Mouse (Mus musculus): ENCODE measurements around the gene Nat10. TPM values are rescaled to one million over a fixed set of nuclear protein-coding genes. Genes with fewer than 3 reads are reported as not detected.

Nat10 gene
- total and polyA plus RNA-seq, 2 experiments = 8.8 to 28.7 TPM

GRCm38 (mm10) chr2:103713831-103714230, 47.2 kb downstream of the Nat10 start:
- Histone ChIP-seq H3K27me3 (ENCODE audit: control insufficient read depth, insufficient read depth, low read length) (no peaks in the 10 kb centered on the region), H3K36me3 (ENCODE audit: control insufficient read depth, insufficient read depth, low read length) (no peaks in the 10 kb centered on the region), H3K4me3 (ENCODE audit: insufficient read depth, low read depth, low read length) (no peak overlapping the region), H3K9ac (ENCODE audit: low read depth, low read length) (peak overlapping the region; percentile 33), H3K4me1 (ENCODE audit: control insufficient read depth, insufficient read depth, low read length) (peaks cover 29% of the 10 kb centered on the region), H3K79me2 (ENCODE audit: control insufficient read depth, insufficient read depth, low read length) (no peaks in the 10 kb centered on the region), H3K27ac (replicated peaks; ENCODE audit: insufficient read depth, low read depth, low read length) (peak overlapping the region; percentile 87)
- peak; percentile 99 for DNase-seq (ENCODE audit: extremely low read depth, low read depth, low spot score)
- WGBS = 25% methylated on average over 7 of the region's 7 CpGs
- TF ChIP-seq CTCF (IDR thresholded peaks at IDR 0.05; ENCODE audit: low read depth, low read length) = no peak
- TF ChIP-seq POLR2A (IDR thresholded peaks at IDR 0.05; ENCODE audit: extremely low read depth, insufficient read depth, low read length) = 0 out of 2 replicates have a peak, but pooled peaks have one; percentile 16

- peak; percentile 79 for DNase-seq (ENCODE audit: extremely low read depth, low read depth, low spot score)
- H3K36me3 ChIP-seq (ENCODE audit: control insufficient read depth, insufficient read depth, low read length) = no peaks in the 10 kb centered on the region
- peak overlapping the region; percentile 3; the same call in 1 of the 2 replicates for H3K27ac ChIP-seq (replicated peaks; ENCODE audit: insufficient read depth, low read depth, low read length)
- H3K79me2 ChIP-seq (ENCODE audit: control insufficient read depth, insufficient read depth, low read length) = no peaks in the 10 kb centered on the region
- TF ChIP-seq CTCF (IDR thresholded peaks at IDR 0.05; ENCODE audit: low read depth, low read length) (no peak), POLR2A (IDR thresholded peaks at IDR 0.05; ENCODE audit: extremely low read depth, insufficient read depth, low read length) (no peak)
- H3K27me3 ChIP-seq (ENCODE audit: control insufficient read depth, insufficient read depth, low read length) = no peaks in the 10 kb centered on the region
- peaks cover 37% of the 10 kb centered on the region for H3K4me1 ChIP-seq (ENCODE audit: control insufficient read depth, insufficient read depth, low read length)
- WGBS = 60% methylated on average over 7 of the region's 7 CpGs
- H3K4me3 ChIP-seq (ENCODE audit: insufficient read depth, low read depth, low read length) = no peak overlapping the region
- H3K9ac ChIP-seq (ENCODE audit: low read depth, low read length) = no peak overlapping the region
Observed at GRCm38 (mm10) chr2:103710849-103711248, 50.2 kb downstream of the Nat10 start.

- Histone ChIP-seq H3K4me3 (ENCODE audit: insufficient read depth, low read depth, low read length) (no peak overlapping the region), H3K4me1 (ENCODE audit: control insufficient read depth, insufficient read depth, low read length) (peaks cover 15% of the 10 kb centered on the region), H3K9ac (ENCODE audit: low read depth, low read length) (no peak overlapping the region), H3K27ac (replicated peaks; ENCODE audit: insufficient read depth, low read depth, low read length) (no peak overlapping the region; the same call in 1 of the 2 replicates), H3K36me3 (ENCODE audit: control insufficient read depth, insufficient read depth, low read length) (no peaks in the 10 kb centered on the region; the same call in 1 of the 2 replicates), H3K79me2 (ENCODE audit: control insufficient read depth, insufficient read depth, low read length) (no peaks in the 10 kb centered on the region), H3K27me3 (ENCODE audit: control insufficient read depth, insufficient read depth, low read length) (no peaks in the 10 kb centered on the region)
- WGBS = 93% methylated on average over 6 of the region's 6 CpGs
- DNase-seq (ENCODE audit: extremely low read depth, low read depth, low spot score) = no peak
- no peak for TF ChIP-seq POLR2A (IDR thresholded peaks at IDR 0.05; ENCODE audit: extremely low read depth, insufficient read depth, low read length)
- TF ChIP-seq CTCF (IDR thresholded peaks at IDR 0.05; ENCODE audit: low read depth, low read length) = no peak
Observed at GRCm38 (mm10) chr2:103707056-103707776, 53.9 kb downstream of the Nat10 start.

GRCm38 (mm10) chr2:103706226-103706625, 54.8 kb downstream of the Nat10 start:
- peaks cover 2% of the 10 kb centered on the region; the same call in 1 of the 2 replicates for H3K36me3 ChIP-seq (ENCODE audit: control insufficient read depth, insufficient read depth, low read length)
- TF ChIP-seq POLR2A (IDR thresholded peaks at IDR 0.05; ENCODE audit: extremely low read depth, insufficient read depth, low read length) = 0 out of 2 replicates have a peak, but pooled peaks have one; percentile 3
- TF ChIP-seq CTCF (IDR thresholded peaks at IDR 0.05; ENCODE audit: low read depth, low read length) = peak; percentile 17; the same call in 1 of the 2 replicates
- H3K27me3 ChIP-seq (ENCODE audit: control insufficient read depth, insufficient read depth, low read length) = no peaks in the 10 kb centered on the region
- peaks cover 15% of the 10 kb centered on the region for H3K4me1 ChIP-seq (ENCODE audit: control insufficient read depth, insufficient read depth, low read length)
- H3K79me2 ChIP-seq (ENCODE audit: control insufficient read depth, insufficient read depth, low read length) = no peaks in the 10 kb centered on the region
- peak; percentile 92 for DNase-seq (ENCODE audit: extremely low read depth, low read depth, low spot score)
- peak overlapping the region; percentile 7; the same call in 1 of the 2 replicates for H3K27ac ChIP-seq (replicated peaks; ENCODE audit: insufficient read depth, low read depth, low read length)
- H3K4me3 ChIP-seq (ENCODE audit: insufficient read depth, low read depth, low read length) = no peak overlapping the region
- 13% methylated on average over 11 of the region's 11 CpGs for WGBS
- no peak overlapping the region for H3K9ac ChIP-seq (ENCODE audit: low read depth, low read length)

GRCm38 (mm10) chr2:103705826-103706225, 55.2 kb downstream of the Nat10 start:
- Histone ChIP-seq H3K4me3 (ENCODE audit: insufficient read depth, low read depth, low read length) (no peak overlapping the region), H3K27ac (replicated peaks; ENCODE audit: insufficient read depth, low read depth, low read length) (no peak overlapping the region; the same call in 1 of the 2 replicates), H3K36me3 (ENCODE audit: control insufficient read depth, insufficient read depth, low read length) (peaks cover 3% of the 10 kb centered on the region; the same call in 1 of the 2 replicates), H3K9ac (ENCODE audit: low read depth, low read length) (no peak overlapping the region), H3K79me2 (ENCODE audit: control insufficient read depth, insufficient read depth, low read length) (no peaks in the 10 kb centered on the region), H3K4me1 (ENCODE audit: control insufficient read depth, insufficient read depth, low read length) (peaks cover 12% of the 10 kb centered on the region), H3K27me3 (ENCODE audit: control insufficient read depth, insufficient read depth, low read length) (no peaks in the 10 kb centered on the region)
- TF ChIP-seq POLR2A (IDR thresholded peaks at IDR 0.05; ENCODE audit: extremely low read depth, insufficient read depth, low read length) = no peak
- no peak for TF ChIP-seq CTCF (IDR thresholded peaks at IDR 0.05; ENCODE audit: low read depth, low read length)
- peak; percentile 45 for DNase-seq (ENCODE audit: extremely low read depth, low read depth, low spot score)
- WGBS = 59% methylated on average over 4 of the region's 4 CpGs

GRCm38 (mm10) chr2:103703865-103704264, 57.2 kb downstream of the Nat10 start:
- TF ChIP-seq POLR2A (IDR thresholded peaks at IDR 0.05; ENCODE audit: extremely low read depth, insufficient read depth, low read length) (no peak), CTCF (IDR thresholded peaks at IDR 0.05; ENCODE audit: low read depth, low read length) (no peak)
- H3K27ac ChIP-seq (replicated peaks; ENCODE audit: insufficient read depth, low read depth, low read length) = no peak overlapping the region
- peaks cover 3% of the 10 kb centered on the region; the same call in 1 of the 2 replicates for H3K36me3 ChIP-seq (ENCODE audit: control insufficient read depth, insufficient read depth, low read length)

More at GRCm38 (mm10) chr2:103703865-103704264, 57.2 kb downstream of the Nat10 start:
- Histone ChIP-seq H3K4me1 (ENCODE audit: control insufficient read depth, insufficient read depth, low read length) (peaks cover 10% of the 10 kb centered on the region), H3K79me2 (ENCODE audit: control insufficient read depth, insufficient read depth, low read length) (no peaks in the 10 kb centered on the region), H3K4me3 (ENCODE audit: insufficient read depth, low read depth, low read length) (no peak overlapping the region), H3K9ac (ENCODE audit: low read depth, low read length) (no peak overlapping the region), H3K27me3 (ENCODE audit: control insufficient read depth, insufficient read depth, low read length) (no peaks in the 10 kb centered on the region)
- no peak for DNase-seq (ENCODE audit: extremely low read depth, low read depth, low spot score)
- WGBS = 64% methylated on average over 4 of the region's 4 CpGs
